Mouse (Mus musculus) cerebellum, adult 2 months (tissue): ENCODE measurements around the gene Htt.

Experiments
- CTCF ChIP-seq: fragments of 200-500 bp; IDR thresholded peaks from 2 replicates; pipeline ENCODE4 v1.5.1; 2011; ENCODE audit warnings: low read depth, mild to moderate bottlenecking, control low read depth, low read length, moderate library complexity, borderline replicate concordance; ENCODE audit not compliant: insufficient read depth
- POLR2A ChIP-seq: fragments of 200-500 bp; IDR thresholded peaks from 2 replicates; pipeline ENCODE4 v1.6.1; 2011; ENCODE audit warnings: low read length, control low read depth, borderline replicate concordance; ENCODE audit not compliant: insufficient read depth

- TF ChIP-seq POLR2A: no peak
- peak; percentile 33; the same call in 1 of the 2 replicates for TF ChIP-seq CTCF
Measured at GRCm38 (mm10) chr5:34885250-34885649, 123.7 kb downstream of the Htt start.
